Mouse (Mus musculus): ENCODE results near the gene Tepp.
A peak's percentile ranks its signal among the peaks of the same experiment; 100 is the strongest.

Gene Tepp

DNA sequence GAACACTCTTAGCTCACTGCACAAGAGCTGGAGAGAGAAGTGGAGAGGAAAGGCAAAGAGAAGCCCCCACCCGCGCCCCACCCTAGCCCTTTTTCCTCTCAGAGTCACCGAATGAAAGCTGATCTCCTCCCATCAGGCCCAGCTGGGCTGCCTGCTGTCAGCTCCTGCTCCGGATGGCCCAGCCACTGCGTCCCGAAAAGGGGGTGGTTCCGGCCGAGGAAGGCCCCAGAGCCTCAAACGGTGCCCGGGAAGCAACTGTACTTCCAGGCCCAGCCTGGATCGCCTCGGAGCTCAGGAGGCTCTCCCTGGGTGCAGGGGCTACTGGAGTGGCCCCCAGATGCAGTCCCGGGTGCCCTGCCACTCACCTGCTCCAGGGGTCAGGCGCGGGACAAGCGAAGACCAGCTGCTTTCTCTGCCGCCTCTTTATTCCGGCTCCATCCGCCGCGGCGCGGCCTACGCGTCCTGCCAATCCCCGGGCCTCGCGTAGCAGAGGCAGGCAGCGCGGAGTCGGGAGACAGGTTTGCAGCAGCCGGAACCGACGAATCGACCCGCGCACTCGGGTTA lies 20.9 kb downstream of the Tepp start:
- DNase-seq (ENCODE audit: low read depth, low spot score), result no peak

- peak; percentile 79 for DNase-seq (ENCODE audit: low read depth, low spot score)
Observed at GRCm38 (mm10) chr8:95331720-95332436, 21.5 kb downstream of the Tepp start, which contains the start of the genes Zfp319 and Usb1. TSS of gene Zfp319 (minus strand) at chr8:95331950. TSS of gene Usb1 (plus strand) at chr8:95332284.

DNA sequence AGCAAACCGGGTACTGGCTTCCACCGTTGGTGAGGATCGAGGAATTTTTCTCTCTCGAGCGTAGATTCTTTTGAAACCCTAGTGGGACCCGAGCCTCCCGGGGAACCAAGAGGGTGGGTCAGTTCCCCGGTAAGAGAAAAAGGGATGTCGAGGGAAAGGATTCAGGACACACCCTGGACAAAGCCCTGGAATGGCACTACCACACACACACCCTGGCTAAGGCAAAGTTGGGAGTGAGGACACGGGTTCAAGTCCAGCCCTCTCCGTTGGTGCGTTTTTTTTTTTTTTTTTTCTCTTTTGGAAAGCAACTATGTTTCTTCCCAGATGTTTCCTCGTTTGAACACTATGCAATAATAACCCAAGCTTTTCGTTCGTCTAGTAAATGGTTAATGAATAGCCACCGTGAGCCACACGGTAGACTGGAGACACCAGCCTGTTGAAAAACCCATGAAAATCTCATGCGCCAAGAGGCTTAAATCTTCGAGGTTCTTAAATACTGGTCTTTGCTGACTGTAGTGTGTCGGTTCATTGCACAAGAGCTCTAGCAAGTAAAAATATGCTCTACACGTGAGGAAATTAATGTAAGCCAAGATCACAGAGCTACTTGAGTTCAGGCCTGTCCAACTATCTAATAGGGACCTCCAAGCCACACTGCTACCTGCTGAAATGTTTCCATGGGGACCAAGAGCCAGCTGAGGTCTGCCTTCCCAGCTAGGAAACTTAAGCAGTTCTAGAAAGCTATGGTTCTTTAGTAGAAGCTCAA lies 22.3 kb downstream of the Tepp start:
- no peak for DNase-seq (ENCODE audit: low read depth, low spot score)

DNA sequence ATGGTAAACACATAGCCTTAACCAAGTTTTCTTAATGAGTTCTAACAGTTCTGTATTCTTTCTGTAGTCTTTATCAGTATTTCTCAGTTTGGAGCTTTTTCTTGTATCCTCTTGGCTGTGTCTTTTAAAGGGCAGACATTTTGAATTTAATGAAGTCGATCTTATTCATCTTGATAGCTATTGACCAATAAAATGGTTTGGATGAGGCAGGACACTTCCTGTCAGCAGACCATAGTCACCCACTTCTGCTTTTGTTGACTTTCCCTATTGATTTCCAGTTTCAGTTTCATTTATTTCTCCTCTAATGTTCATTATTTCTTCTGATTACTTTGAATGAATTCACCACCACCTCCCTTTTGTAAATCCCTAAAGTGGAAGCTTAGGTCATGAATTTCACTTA lies 25.3 kb downstream of the Tepp start:
- no peak for DNase-seq (ENCODE audit: low read depth, low spot score)

GRCm38 (mm10) chr8:95336363-95336762 lies 26.0 kb downstream of the Tepp start:
- DNase-seq (ENCODE audit: low read depth, low spot score), result no peak

GRCm38 (mm10) chr8:95341721-95342120 lies 31.4 kb downstream of the Tepp start:
- DNase-seq (ENCODE audit: low read depth, low spot score), result no peak

GRCm38 (mm10) chr8:95344668-95345067 lies 34.3 kb downstream of the Tepp start:
- DNase-seq (ENCODE audit: low read depth, low spot score), result no peak

DNA sequence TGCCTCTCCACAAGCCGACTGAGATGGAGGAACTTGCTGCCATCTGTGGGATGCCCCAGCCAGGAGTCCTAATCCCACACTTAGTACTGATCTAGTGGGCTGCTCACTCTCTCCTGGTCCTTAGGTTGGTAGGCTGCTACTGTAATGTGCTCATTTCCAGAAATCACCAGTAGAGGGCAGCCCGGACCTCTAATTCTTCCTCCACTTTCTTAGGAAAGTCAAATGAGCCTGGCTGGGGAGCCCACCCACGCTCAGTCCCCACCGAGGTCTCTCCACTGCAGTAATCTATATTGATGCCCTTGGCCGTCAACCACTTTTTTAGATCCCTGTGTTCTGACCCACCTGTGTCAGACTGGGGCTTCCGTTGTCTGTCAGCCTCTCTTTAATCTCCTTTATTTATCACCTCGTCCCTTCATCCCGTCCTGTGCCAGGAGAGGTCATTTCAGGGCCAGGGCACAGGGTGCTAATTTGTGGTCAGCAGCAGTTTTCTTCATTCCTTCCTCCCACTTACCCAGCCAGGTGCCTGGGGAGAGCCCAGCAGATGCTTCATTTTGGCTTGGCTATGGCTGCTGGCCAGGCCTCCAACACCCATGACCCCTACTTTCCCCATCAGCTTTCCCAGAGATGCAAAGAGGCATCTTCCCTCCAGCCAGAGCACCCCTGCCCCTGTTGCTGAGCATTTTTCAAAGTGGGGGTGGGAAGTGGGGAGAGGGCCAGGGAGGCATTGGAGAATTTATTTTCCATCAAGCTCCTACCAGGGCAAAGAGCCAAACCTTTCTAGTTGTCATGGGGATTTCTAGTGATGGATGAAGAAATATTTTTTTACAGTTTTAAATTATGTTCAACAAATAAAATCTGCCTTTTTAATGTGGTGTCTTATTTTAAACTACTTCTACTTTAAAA lies 36.5 kb downstream of the Tepp start:
- DNase-seq (ENCODE audit: low read depth, low spot score), result no peak

- DNase-seq (ENCODE audit: low read depth, low spot score), result no peak
Observed at GRCm38 (mm10) chr8:95348356-95348755, 38.0 kb downstream of the Tepp start.

DNA sequence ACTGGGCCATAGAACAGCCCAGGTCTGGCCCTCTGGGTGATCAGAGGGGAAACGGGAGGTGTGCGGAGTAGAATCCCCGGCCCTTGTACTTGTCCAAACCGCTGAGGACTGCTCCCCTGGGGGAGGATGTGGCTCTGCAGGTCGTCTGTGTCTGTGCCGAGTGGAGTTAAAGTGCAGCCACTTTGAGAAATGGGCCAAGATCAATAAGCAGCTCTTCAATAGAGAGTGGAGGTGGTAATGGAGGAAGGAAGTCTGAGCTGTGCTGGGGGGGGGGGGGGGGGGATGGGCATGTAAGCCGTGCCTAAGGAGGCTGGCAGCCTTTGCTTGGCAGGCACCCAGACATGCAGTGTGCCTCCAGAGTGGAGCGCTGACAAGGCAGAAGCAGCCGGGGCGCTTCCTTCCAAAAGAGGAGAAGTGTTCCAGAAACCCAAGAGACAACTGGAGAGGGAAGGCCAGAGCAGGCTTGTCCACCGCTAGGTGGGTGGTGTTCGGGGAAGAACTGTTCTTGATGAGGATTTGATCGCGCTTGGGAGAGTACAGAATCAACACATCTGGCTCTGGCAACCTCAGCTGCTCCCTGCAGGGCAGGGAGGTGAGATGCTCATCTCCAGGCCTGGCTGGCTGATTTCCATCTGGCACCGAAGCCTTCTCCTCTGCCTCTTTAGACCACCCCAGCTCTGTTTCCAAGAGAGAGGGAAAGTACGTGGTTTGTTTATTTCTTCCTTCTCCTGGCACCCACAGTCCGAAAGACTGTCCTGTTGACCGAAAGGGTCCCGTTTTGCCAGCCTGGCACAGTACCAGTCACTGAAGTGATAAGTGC lies 38.7 kb downstream of the Tepp start:
- no peak for DNase-seq (ENCODE audit: low read depth, low spot score)

DNA sequence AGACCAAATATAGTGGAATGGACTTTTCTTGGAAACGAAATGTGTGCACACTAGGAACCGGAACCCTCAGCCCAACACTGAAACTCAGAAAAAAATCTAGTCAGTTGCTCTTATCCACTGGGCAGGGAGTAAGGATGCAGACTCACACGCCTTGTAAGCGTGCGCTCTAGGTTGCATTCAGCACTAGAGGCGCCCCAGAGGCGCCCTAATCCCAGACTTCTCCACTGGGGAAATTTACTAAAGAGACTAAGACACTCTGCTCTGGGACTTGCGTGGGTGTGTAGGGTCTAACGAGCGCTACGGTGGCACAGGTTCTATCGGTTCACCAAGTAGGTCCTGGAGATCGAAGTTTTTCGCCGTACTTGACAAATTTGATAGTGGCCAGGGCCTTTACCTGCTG lies 41.1 kb downstream of the Tepp start:
- DNase-seq (ENCODE audit: low read depth, low spot score), result no peak

- DNase-seq (ENCODE audit: low read depth, low spot score), result no peak
Observed at GRCm38 (mm10) chr8:95352151-95352870, 41.9 kb downstream of the Tepp start, which contains the start of gene Mmp15. TSS of gene Mmp15 (plus strand) at chr8:95352268.

- no peak for DNase-seq (ENCODE audit: low read depth, low spot score)
Observed at GRCm38 (mm10) chr8:95352871-95353866, 42.8 kb downstream of the Tepp start.

DNA sequence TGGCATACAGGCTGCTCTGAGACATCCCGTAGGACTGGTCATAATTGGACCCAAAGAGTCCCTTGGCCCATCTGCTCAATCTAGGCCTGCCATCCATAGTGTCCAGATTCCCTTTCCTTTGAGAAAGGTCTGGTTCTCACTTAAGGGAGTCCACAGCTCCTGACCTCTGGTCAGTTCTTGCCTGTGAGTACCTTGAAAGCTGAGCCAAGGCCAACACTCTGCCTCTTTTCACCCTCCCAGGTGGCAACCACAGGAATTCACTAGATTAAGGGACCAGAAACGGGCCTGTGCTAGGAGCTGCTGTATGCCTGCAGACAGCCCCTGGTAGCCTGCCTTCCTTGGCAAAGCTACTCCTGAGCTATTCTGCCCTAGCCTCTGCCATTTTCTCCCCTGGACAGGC lies 44.2 kb downstream of the Tepp start:
- no peak for DNase-seq (ENCODE audit: low read depth, low spot score)

DNA sequence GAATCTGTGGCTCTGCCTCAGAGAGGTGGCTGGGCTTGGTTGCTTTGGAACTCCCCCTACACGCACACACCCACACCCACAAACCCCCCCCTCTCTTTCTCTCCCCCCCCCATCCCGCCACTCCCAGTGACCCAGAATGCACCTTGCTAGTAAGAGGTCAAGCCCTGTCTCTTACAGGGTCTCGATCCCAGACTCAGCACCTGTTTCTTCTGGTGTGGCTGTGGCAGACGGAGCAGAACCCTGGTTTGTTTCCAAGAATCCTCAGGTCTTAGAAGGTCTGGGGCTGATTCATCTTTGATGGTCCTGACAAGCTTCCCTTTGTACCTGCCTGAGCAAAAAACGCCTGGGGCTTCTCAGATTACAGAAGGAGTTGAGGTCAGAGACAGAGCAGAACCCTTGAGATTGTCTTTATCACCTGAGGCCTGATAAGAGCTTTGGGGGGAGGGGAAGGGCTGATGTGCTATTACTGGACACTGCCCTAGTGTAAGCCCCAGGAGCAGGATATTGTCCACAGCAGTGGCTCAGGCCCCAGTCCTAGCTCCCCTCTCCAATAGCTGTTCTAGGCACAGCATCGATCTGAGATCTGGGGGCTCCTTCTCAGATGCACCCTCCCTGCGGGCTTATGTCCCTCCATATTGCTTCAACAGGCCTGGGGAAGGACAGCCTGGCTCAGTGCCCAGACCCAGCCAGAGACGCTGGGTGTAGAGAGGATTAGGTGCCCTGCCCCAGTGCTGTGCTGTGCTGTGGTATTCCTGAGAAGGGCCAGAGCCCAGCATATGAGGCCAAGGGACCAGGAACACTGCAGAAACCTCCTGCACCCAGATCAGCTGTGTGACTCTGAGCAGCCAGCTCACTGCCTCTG lies 48.4 kb downstream of the Tepp start:
- DNase-seq (ENCODE audit: low read depth, low spot score), result no peak

- no peak for DNase-seq (ENCODE audit: low read depth, low spot score)
Observed at GRCm38 (mm10) chr8:95360181-95361015, 50.0 kb downstream of the Tepp start.

GRCm38 (mm10) chr8:95361016-95361341 lies 50.6 kb downstream of the Tepp start:
- DNase-seq (ENCODE audit: low read depth, low spot score), result no peak
